9 mouse cellular contexts compared by ENCODE assay signal in the genomic region with DNA sequence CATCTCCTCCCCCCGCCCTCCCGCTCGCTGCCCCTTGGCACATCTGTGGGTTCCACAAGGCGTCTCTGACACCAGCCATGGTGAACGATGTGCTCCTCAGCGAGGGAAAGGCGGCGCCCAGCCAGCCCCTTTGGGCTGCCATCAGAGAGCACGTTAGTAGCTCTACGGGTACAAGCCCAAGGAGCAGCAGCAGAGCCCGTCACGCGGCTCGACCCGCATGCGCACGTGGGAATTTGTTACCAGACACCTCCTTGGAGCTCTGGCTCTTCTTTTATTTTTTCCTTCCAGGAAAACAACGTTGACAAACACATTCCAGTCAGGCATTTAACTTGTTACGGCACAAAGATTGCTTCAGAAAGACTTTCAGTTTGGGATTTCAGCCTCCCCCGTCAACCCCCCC. TPM values are rescaled to one million over a fixed set of nuclear protein-coding genes. Genes with fewer than 3 reads are reported as not detected.
DNase-seq lines count a peak whose midpoint lies in the region; ATAC-seq and TF ChIP-seq lines count a peak whose summit lies in the region.
"Had no signal": no experiment of that assay in that cellular context is flagged by ENCODE, and none has a peak within 500 bp of the region (broad histone marks: within the 10 kb centered on the region; RNA-seq: fewer than 3 reads in every experiment).

No protein-coding gene starts in this region.

- ATAC-seq in hindbrain, embryonic 12.5 days (ENCODE audit: low FRiP score), result no peak
- no peak for ATAC-seq in hindbrain, embryonic 11.5 days (ENCODE audit: low FRiP score)
- ATAC-seq: liver, embryonic 12.5 days had no signal

- H3K4me2 ChIP-seq in hindbrain, embryonic 12.5 days (replicated peaks), result no peak overlapping the region
- H3K4me2 ChIP-seq in hindbrain, embryonic 11.5 days (replicated peaks; ENCODE audit: low read depth, low read length), result no peak overlapping the region
- H3K4me2 ChIP-seq: liver, embryonic 12.5 days had no signal

- no peaks in the 10 kb centered on the region; the same call in 1 of the 2 replicates for H3K4me1 ChIP-seq in kidney, adult 2 months (ENCODE audit: control insufficient read depth, insufficient read depth, low read length)
- H3K4me1 ChIP-seq in hindbrain, embryonic 12.5 days, result peaks cover 4% of the 10 kb centered on the region; the same call in 1 of the 2 replicates
- H3K4me1 ChIP-seq in hindbrain, embryonic 11.5 days (replicated peaks; ENCODE audit: control insufficient read depth, insufficient read depth, low read length), result no peaks in the 10 kb centered on the region
- H3K4me1 ChIP-seq: liver, embryonic 12.5 days had no signal

- 29% methylated on average over 20 of the region's 20 CpGs for WGBS in kidney, adult 2 months
- 62% methylated on average over 20 of the region's 20 CpGs for WGBS in hindbrain, embryonic 12.5 days
- 60% methylated on average over 20 of the region's 20 CpGs for WGBS in hindbrain, embryonic 11.5 days

- no peak for TF ChIP-seq CTCF in kidney, adult 2 months (conservative IDR thresholded peaks at IDR 0.05; ENCODE audit: insufficient read depth, insufficient read length, low read depth, low read length)

- peak; percentile 8 to 29 for DNase-seq in layer of hippocampus, postnatal 25 days (ENCODE audit: extremely low spot score in 1 of 2, low spot score in 1 of 2)
- no peak for DNase-seq in layer of hippocampus, adult 18-20 months (ENCODE audit: low spot score in 2 of 2)
- peak; percentile 56 for DNase-seq in adrenal gland, postnatal 14 days
- peak; percentile 86 for DNase-seq in kidney, adult 2 months
- peak; percentile 88 for DNase-seq in lung, postnatal 36 days
- DNase-seq in hindbrain, embryonic 11.5 days (ENCODE audit: low spot score), result no peak
- DNase-seq: thymus, postnatal 14 days had no signal

- no peaks in the 10 kb centered on the region for H3K27me3 ChIP-seq in kidney, adult 2 months (replicated peaks; ENCODE audit: control insufficient read depth, insufficient read depth, low read length)
- H3K27me3 ChIP-seq in hindbrain, embryonic 12.5 days, result no peaks in the 10 kb centered on the region
- H3K27me3 ChIP-seq in hindbrain, embryonic 11.5 days (ENCODE audit: control insufficient read depth, insufficient read depth, low read length), result no peaks in the 10 kb centered on the region

- H3K4me3 ChIP-seq in kidney, adult 2 months (ENCODE audit: insufficient read depth, low read depth, low read length), result no peak overlapping the region
- no peak overlapping the region for H3K4me3 ChIP-seq in hindbrain, embryonic 12.5 days
- no peak overlapping the region for H3K4me3 ChIP-seq in hindbrain, embryonic 11.5 days (ENCODE audit: low read depth, low read length)
- H3K4me3 ChIP-seq: liver, embryonic 12.5 days had no signal

- no peaks in the 10 kb centered on the region for H3K36me3 ChIP-seq in kidney, adult 2 months (ENCODE audit: control insufficient read depth, insufficient read depth, low read length)
- H3K36me3 ChIP-seq in hindbrain, embryonic 12.5 days, result no peaks in the 10 kb centered on the region
- no peaks in the 10 kb centered on the region for H3K36me3 ChIP-seq in hindbrain, embryonic 11.5 days (ENCODE audit: control insufficient read depth, insufficient read depth, low read length)
- H3K36me3 ChIP-seq: liver, embryonic 12.5 days had no signal

- no peak for TF ChIP-seq POLR2A in kidney, adult 2 months (IDR thresholded peaks at IDR 0.05; ENCODE audit: low read depth, low read length)

- no peaks in the 10 kb centered on the region for H3K9me3 ChIP-seq in hindbrain, embryonic 12.5 days (replicated peaks)
- no peaks in the 10 kb centered on the region for H3K9me3 ChIP-seq in hindbrain, embryonic 11.5 days (ENCODE audit: control insufficient read depth, low read length)
- H3K9me3 ChIP-seq: liver, embryonic 12.5 days had no signal

- H3K27ac ChIP-seq in kidney, adult 2 months (ENCODE audit: insufficient read depth, low read depth, low read length), result no peak overlapping the region
- no peak overlapping the region for H3K27ac ChIP-seq in hindbrain, embryonic 12.5 days
- H3K27ac ChIP-seq in hindbrain, embryonic 11.5 days (ENCODE audit: low read depth, low read length), result no peak overlapping the region
- H3K27ac ChIP-seq: liver, embryonic 12.5 days had no signal

- no peak overlapping the region for H3K9ac ChIP-seq in hindbrain, embryonic 12.5 days
- H3K9ac ChIP-seq in hindbrain, embryonic 11.5 days (ENCODE audit: low read depth, low read length), result no peak overlapping the region
- H3K9ac ChIP-seq: liver, embryonic 12.5 days had no signal

RNA-seq across cellular contexts. Expression of gene Zcchc14, which starts 23.0 kb away (rescaled TPM):
- 10 to 100 TPM; 79.7 to 88.2 TPM for total RNA-seq in layer of hippocampus, postnatal 25 days (2021)
- 10 to 100 TPM; 88.8 to 90.1 TPM for total RNA-seq in layer of hippocampus, adult 18-20 months (2021)
- 41.0 and 46.2 TPM in 2 replicates for total RNA-seq in adrenal gland, postnatal 14 days (2021)
- 31.4 and 37.0 TPM in 2 replicates for polyA plus RNA-seq in kidney, adult 2 months (2012; rRNA removed)
- polyA plus RNA-seq in hindbrain, embryonic 12.5 days (2016; fragmentation: Nextera tagmentation; extraction: Ambion mirVana), result 26.5 and 27.6 TPM in 2 replicates
- 25.8 and 30.4 TPM in 2 replicates for polyA plus RNA-seq in hindbrain, embryonic 11.5 days (2014; fragmentation: Nextera tagmentation; extraction: Ambion mirVana)

RNA-seq across cellular contexts. Expression of gene Jph3, which starts 53.7 kb away (rescaled TPM):
- total RNA-seq in layer of hippocampus, postnatal 25 days (2021), result 100 to 1,000 TPM; 301 to 309 TPM
- total RNA-seq in layer of hippocampus, adult 18-20 months (2021), result 100 to 1,000 TPM; 344 to 371 TPM
- 2.1 and 2.7 TPM in 2 replicates for total RNA-seq in adrenal gland, postnatal 14 days (2021)
- 0.07 and 0.20 TPM in 2 replicates for polyA plus RNA-seq in kidney, adult 2 months (2012; rRNA removed)
- polyA plus RNA-seq in hindbrain, embryonic 12.5 days (2016; fragmentation: Nextera tagmentation; extraction: Ambion mirVana), result 47.7 and 50.9 TPM in 2 replicates
- polyA plus RNA-seq in hindbrain, embryonic 11.5 days (2014; fragmentation: Nextera tagmentation; extraction: Ambion mirVana), result 11.1 and 11.2 TPM in 2 replicates

Comparison
In these comparisons a context has a peak if more than half of its experiments do, and no peak if none do; other contexts are left out.
1. DNase-seq: peak in layer of hippocampus, postnatal 25 days (2 of 2), adrenal gland, postnatal 14 days (single experiment), kidney, adult 2 months (single experiment) and lung, postnatal 36 days (single experiment); none in layer of hippocampus, adult 18-20 months (0 of 2) and hindbrain, embryonic 11.5 days (single experiment).
2. RNA of gene Jph3, which starts 53.7 kb away (total RNA-seq): 344 to 371 TPM in layer of hippocampus, adult 18-20 months and 301 to 309 TPM in layer of hippocampus, postnatal 25 days; 2.1 to 2.7 TPM in adrenal gland, postnatal 14 days; every median in the first group is over 10 times any median in the second.